Mouse (Mus musculus): ENCODE measurements around the gene Rnf227.

DNA sequence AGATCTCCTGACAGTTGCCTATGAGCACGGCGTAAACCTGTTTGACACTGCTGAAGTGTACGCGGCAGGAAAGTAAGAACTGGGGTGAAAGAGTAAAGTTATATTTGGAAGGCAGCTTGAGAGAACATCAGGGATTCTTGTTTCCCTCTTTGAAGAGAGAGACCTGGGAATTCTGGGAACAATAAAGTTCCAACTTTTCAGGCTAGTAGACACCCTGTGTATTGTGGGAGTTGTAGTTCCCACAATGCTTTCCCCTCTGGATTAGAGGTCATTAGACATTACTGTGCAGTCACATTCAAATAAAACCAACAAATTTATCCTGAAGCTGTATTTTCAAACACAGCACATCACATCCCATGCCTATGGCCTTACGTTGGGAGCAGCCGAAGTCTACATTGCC is 11.7 kb upstream of the Rnf227 start:
- TF ChIP-seq CTCF (IDR thresholded peaks at IDR 0.05; ENCODE audit: extremely low read depth, insufficient read depth, low read length) (no peak), POLR2A (IDR thresholded peaks at IDR 0.05; ENCODE audit: extremely low read depth, insufficient read depth, low read length) (no peak)

Data from cortical plate, adult 2 months (tissue).